Mouse (Mus musculus): Measurements from ENCODE around the gene Ano6.
"Not testable (repeated sequence)": the region's sequence is repeated elsewhere in the genome, so short reads cannot be mapped to it uniquely, and the experiment has no call there.

Ano6 gene

DNA sequence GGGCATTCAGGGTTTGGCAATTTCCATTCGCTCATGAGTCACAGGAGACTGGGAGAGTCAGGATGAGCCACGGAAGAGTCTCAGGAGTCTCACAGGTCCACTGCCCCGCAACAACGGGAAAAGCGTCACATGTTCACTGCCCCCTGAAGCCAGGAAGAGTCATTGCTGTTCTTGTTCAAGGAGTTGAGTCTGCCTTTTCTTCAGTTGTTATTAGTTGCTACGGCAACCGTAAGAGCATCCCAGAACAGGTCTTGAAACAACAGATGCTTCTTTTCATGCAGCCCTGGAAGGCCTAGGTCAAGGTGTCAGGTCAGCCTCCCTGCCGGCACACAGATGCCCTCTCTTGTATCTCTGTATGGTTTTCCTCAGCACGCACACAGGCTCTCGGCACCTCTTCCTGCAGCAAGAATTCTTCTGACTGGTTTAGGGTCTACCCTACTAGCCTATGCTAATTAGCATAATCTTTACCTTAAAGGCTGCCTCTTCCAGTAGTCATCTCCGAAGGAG lies 36.9 kb downstream of the Ano6 start:
- no peak for DNase-seq (ENCODE audit: low spot score in 2 of 2)

DNA sequence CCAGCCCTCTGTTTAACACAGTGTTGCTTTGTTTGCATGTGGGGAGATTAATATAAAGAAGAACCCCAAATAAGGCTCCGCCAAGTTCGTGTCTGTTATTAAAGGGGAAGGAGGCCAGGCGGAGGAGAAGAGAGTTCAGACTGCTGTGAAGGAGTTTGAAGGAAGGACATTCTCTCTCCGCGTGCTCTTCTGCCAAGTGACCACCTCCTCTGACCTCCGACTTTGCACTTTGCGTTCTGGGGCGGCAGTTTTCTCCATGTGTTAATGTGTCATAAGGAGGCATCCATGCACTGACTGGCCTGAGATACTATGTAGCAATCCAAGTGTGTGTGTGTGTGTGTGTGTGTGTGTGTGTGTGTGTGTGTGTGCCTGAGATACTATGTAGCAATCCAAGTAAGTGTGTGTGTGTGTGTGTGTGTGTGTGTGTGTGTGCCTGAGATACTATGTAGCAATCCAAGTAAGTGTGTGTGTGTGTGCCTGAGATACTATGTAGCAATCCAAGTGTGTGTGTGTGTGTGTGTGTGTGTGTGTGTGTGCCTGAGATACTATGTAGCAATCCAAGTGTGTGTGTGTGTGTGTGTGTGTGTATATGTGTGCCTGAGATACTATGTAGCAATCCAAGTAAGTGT lies 37.5 kb downstream of the Ano6 start:
- DNase-seq (ENCODE audit: low spot score in 2 of 2) = not testable (repeated sequence)

GRCm38 (mm10) chr15:95828647-95829254 lies 38.1 kb downstream of the Ano6 start:
- no peak for DNase-seq (ENCODE audit: low spot score in 2 of 2)

DNA sequence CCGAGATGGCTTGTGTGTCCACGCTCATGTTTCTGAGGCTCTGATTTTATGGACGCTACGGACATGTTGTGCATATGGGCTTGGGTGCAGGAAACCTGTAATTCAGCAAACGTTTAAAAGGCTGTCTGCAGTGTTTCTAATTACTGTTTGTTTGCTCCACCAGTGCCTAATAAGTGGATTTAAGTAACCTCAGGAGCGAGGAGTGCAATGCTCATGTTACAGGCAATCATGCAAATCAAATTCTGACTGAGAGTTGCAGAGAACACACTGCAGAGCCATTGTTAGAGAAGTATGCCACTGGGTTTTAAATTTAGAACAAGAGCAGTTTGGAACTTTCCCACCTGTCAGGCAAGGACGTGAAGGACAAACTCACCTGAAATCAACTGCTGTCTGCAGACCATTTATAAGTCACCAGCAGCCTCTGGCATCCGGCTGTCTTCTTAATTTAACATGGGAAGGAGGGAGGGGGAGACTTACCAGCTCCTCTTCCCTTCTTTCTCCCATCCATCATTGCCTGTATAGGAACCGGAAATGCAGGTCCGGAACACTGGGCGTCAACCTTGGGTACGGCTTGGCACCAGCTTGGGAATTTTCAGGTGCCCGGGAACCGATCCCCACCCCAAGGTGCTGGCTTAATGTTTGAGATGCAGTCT lies 39.0 kb downstream of the Ano6 start:
- no peak for DNase-seq (ENCODE audit: low spot score in 2 of 2)

DNA sequence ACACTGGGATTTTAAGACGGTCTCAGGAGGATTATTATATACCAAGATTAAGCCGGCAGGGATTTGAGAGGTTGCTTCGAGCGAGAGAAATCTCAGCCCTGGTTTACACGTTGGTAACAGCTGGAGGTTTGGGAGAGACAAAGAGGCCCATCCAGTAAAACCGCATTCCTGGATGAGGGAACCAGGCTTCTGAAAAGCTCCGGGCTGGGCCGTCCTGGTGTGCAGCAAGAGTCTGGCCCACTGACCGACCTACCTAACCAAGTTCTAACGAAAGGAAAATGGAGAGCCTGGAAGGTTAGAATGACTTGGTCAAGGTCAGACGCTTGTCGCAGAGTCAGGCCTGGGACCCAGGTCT lies 39.5 kb downstream of the Ano6 start:
- no peak for DNase-seq (ENCODE audit: low spot score in 2 of 2)

- DNase-seq (ENCODE audit: low spot score in 2 of 2) = no peak
Observed at GRCm38 (mm10) chr15:95833292-95833691, 42.6 kb downstream of the Ano6 start.

GRCm38 (mm10) chr15:95836077-95836476 lies 45.4 kb downstream of the Ano6 start:
- no peak for DNase-seq (ENCODE audit: low spot score in 2 of 2)

GRCm38 (mm10) chr15:95836646-95837434 lies 46.2 kb downstream of the Ano6 start:
- no peak for DNase-seq (ENCODE audit: low spot score in 2 of 2)

DNA sequence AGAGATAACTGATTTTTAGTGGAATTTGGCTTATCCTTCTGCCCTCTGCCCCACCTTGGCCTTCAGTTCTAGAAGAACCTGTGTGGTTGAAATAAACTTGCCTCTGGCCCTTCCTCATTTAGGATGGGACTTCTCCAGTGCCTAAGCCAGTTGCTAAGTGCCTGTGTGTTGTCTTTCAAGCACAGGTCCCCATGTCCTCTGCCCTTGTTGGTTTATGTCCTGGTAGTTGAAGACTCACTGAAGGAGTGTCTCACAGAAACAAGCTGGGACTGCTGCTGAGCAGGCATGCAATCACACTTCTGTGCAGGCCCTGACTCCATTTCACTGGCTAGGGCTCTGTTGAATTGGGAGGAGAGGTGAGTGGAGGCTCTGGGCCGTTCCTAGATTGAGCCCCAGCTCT lies 46.9 kb downstream of the Ano6 start:
- no peak for DNase-seq (ENCODE audit: low spot score in 2 of 2)

DNA sequence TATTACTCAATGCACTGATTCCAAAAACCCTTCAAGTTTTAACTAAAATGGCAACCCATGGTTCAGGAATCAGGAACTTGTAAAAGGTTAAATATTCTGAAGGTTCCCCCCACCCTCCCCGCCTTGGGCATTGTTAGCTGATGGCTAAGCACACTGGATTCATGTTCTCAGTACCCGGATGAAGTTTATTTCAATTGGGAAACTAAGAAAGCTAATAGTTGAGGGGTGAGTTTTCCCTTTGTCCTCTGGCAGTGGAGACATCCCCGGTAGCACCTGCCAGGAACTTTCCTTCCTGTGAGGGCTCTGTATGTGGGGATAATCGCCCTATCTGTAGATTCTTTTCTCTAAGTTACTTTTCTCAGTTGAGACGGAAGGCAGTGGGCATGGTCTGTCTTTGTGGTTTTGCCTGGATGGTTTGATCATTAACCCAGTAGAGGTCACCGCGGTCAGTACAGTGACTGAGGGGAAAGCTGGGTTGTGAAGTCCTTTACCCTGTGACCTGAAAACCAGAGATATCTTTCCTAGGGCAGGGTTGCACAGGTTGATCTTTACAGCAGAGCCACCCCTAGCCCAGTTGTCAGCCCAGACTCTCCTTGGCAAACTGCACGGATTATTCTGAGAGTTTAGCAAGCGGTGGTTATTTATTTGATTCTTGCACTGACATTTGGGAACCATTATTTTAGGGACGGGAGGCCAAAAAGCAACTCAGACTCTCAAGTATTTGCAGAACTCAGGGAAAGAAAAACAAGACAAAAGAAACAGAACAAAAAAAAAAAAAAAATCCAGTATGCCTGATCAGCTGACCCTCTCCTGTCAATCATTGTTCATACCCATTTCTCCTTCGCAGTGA lies 47.8 kb downstream of the Ano6 start:
- DNase-seq (ENCODE audit: low spot score in 2 of 2) = no peak

DNA sequence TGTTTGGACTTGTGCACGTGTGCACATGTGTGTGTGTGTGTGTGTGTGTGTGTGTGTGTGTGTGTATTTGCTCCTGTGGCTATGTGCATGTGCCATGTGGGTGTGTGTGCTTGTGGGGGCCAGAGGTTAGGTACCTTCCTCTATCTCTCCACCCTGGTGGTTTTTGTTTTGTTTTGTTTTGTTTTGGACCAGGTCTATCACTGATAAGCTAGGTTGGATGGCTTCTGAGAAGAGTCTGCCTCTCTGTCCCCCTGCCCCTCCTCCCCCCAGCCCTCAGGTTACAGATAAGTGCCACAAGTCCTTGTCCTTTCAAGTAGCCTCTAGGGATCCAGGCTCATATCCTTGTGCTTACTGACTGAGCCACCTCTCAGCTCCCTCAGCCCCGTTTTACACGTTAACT lies 49.1 kb downstream of the Ano6 start:
- no peak for DNase-seq (ENCODE audit: low spot score in 2 of 2)

GRCm38 (mm10) chr15:95843183-95843949 lies 52.7 kb downstream of the Ano6 start:
- no peak for DNase-seq (ENCODE audit: low spot score in 2 of 2)

DNA sequence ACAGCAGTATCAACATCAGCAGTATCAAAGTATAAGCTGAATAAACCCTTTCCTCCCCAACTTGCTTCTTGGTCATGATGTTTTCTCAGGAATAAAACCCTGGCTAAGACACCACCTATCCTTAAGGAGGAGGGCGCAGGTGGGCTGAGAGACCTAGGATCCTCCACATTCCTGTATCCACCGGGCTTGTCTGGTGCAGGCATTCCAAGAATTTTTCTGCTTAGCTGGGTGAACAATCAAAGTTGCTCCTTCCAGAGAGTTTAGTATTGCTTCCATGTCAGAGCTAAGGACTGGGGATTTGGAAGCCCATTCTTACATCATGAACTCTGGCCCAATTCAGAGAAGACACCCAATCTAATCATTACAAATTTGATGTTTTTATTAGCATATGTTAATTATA lies 53.8 kb downstream of the Ano6 start:
- no peak for DNase-seq (ENCODE audit: low spot score in 2 of 2)

DNA sequence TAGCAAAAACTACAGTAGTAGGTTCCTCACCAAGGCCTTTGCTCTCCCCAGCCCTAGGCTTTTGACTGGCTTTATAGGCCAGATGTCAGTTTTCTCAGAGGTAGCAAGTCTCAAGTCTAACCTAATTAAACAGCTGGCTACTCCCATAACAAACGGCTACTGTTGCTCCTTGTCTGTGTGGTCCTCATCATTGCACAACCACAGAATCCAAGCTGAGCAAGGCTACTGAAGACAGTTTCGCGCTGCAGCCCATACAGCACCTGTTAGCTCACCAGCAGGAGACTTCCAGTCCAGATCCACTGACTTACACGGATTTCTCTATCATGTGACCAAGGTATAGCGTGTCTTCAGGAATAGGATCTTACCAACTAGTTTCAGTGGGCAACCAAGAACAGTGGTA lies 55.5 kb downstream of the Ano6 start:
- no peak for DNase-seq (ENCODE audit: low spot score in 2 of 2)

GRCm38 (mm10) chr15:95848493-95849064 lies 57.9 kb downstream of the Ano6 start:
- peak; percentile 84 to 91 for DNase-seq (ENCODE audit: low spot score in 2 of 2)

DNA sequence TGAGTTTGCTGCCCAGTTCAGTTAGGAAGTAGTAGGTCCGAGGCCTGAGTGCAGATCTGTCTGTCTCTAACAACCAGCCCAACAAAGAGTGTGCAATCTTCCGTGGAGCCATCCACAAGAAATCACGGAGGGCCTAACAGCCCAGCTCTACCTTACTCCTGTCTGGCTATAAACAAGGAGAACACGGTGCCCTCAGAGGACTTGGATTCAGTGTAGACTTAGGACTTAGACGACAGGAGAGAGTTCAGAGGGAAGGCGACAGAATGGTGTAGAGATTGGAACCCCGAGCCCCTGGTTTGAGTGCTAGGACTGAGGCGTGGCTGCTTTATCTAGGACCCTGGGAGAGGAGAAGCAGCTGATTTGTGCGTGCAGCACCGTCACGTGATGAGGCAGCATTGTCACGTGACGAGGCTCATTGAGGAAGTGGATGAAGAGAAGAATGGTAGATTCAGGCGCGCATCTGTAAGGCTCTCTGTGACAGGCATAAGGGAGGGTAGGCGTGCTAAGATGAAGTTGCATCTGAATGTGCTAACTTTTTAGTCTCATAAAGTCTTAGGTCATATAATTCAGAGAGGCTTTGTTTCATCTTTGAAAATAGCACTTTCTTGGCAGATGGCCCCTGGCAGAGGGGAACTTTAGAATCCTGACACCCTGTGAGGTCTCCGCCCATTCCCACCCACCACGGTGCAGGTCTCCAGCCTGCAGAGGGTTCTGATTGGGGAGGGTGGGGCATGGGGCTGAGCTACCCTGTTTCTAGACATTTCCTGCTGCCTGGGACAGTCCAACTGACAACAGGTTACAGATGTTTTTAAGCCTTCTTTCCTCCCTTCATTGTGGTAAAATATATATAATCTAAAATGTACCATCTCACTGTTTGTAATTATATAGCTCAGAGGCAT lies 59.1 kb downstream of the Ano6 start:
- peak in 1 of 2 experiments; percentile 34 for DNase-seq (ENCODE audit: low spot score in 2 of 2)

DNA sequence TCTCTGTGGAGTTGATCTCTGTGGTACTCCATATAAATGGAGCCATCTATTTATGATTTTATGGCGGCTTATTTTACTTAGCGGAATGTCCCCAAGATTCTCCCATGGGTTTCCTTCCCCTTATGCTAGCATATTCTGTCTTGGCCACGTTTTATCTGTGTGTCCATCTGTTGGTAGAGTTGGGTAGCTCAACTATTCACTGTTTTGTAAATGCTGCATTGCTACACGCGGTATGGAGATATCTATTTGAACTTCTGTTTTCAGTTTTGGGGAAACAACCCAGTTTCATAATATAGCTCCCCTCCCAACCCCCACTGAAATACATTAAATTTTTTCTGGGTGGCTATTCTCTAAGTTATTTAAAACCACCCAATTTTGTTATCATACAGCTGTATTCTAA lies 59.9 kb downstream of the Ano6 start:
- no peak for DNase-seq (ENCODE audit: low spot score in 2 of 2)

GRCm38 (mm10) chr15:95855051-95855844 lies 64.6 kb downstream of the Ano6 start:
- DNase-seq (ENCODE audit: low spot score in 2 of 2) = no peak
